Mouse (Mus musculus): ENCODE data around the gene Gm15023.
"Not testable (repeated sequence)": the region's sequence is repeated elsewhere in the genome, so short reads cannot be mapped to it uniquely, and the experiment has no call there.

Gene Gm15023

GRCm38 (mm10) chrX:135177532-135177931 is at the start of gene Gm15023:
Gene Gm15023 (minus strand): TSS chrX:135177632.
- DNase-seq (ENCODE audit: low spot score): not testable (repeated sequence)

DNA sequence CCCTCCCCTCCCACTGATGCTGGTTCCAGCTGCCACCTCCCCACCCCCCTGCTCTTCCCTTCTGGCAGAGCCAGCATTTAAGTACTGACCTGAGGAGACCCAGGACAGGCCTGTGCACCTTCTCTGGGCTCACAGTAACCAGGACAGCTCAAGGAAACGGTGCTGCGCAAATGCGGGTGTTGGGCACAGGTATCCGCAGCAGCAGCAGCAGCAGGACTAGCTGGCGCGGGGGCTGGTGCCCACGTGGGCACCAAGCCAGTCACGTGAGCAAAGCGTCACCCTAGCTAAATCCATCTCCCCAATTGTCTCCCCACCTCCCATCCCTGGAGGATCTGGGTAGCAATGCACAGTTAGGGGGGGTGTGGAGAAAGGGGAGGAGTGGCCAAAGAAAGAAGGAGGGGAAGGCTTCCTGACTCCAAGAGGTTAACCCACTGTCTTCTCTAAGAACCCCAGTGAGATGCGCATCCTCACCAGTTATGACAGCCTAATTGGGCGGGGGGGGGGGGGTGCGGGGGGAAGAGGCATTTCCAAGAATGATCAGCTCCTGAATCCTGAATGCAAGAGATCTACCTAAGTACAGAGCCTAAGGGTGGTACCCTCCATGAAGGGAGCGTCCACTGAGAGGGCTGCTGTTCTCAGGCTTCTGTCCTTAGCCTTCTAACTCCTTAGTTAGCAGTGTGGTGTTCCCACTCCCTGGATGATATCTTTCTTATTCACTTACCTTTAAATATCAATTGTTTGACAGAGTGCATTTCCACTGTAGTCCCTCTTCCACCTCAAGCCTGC is 33.2 kb upstream of the Gm15023 start, which contains the start of gene Tceal6:
Tceal6 (minus strand) TSS at position 252 of the 786 bp plus-strand sequence.
- no peak for DNase-seq (ENCODE audit: low spot score)

GRCm38 (mm10) chrX:135209773-135210435 is 32.5 kb upstream of the Gm15023 start:
- DNase-seq (ENCODE audit: low spot score): not testable (repeated sequence)

- not testable (repeated sequence) for DNase-seq (ENCODE audit: low spot score)
Observed at GRCm38 (mm10) chrX:135189924-135190323, 12.5 kb upstream of the Gm15023 start.

DNA sequence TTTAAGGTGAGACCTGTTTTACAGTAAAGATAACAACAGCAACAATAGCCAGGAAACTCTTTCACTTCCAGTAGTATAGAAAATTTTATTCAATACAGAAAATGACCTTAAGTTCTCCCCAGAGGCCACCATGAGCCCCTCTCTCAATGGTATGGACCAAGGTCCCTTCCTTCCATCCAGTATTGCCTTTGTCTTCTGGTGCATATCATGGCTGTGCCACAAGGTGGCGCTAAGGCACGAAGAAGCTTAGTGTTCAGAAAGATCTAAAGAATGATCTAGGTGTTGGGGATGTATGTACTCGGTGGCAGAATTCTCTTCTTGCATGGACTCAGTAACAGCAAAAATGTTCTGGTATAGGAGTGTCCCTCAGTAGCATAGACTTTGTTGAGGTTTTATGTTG is 11.2 kb upstream of the Gm15023 start:
- DNase-seq (ENCODE audit: low spot score): not testable (repeated sequence)
